Mouse (Mus musculus): Measurements from ENCODE around the gene Foxn2. TPM values are rescaled to one million over a fixed set of nuclear protein-coding genes. Genes with fewer than 3 reads are reported as not detected.
"Not testable (repeated sequence)": the region's sequence is repeated elsewhere in the genome, so short reads cannot be mapped to it uniquely, and the experiment has no call there.

Gene Foxn2
- polyA plus RNA-seq, 1 experiment from 2014 or later = 14.6 TPM

DNA sequence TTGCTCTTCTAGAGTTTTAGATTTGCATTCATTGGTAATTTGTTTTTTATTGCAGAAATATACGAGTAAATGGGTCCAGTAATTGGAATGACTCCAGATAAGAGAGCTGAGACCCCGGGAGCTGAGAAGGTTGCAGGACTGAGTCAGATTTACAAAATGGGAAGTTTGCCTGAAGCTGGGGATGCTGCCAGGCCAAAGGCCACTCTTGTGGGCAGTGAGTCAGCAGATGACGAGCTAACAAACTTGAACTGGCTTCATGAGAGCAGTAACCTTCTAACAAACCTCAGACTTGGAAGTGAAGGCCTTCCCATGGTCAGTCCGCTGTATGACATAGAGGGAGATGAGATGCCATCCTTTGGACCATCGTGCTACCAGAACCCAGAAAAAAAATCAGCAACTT, 22.1 kb downstream of the Foxn2 start:
- Histone ChIP-seq H3K9ac (ENCODE audit: low read depth, low read length) (no peak overlapping the region), H3K9me3 (ENCODE audit: control insufficient read depth, low read length) (no peaks in the 10 kb centered on the region), H3K27me3 (replicated peaks; ENCODE audit: control insufficient read depth, insufficient read depth, low read length) (no peaks in the 10 kb centered on the region), H3K27ac (ENCODE audit: low read length) (no peak overlapping the region), H3K4me3 (ENCODE audit: low read length) (no peak overlapping the region), H3K36me3 (ENCODE audit: control insufficient read depth, insufficient read depth, low read length) (no peaks in the 10 kb centered on the region; the same call in 1 of the 2 replicates), H3K4me2 (ENCODE audit: low read depth, low read length) (no peak overlapping the region), H3K4me1 (ENCODE audit: control insufficient read depth, insufficient read depth, low read length) (no peaks in the 10 kb centered on the region; the same call in 1 of the 2 replicates)
- ATAC-seq = no peak
- 71% methylated on average over 5 of the region's 5 CpGs for WGBS

DNA sequence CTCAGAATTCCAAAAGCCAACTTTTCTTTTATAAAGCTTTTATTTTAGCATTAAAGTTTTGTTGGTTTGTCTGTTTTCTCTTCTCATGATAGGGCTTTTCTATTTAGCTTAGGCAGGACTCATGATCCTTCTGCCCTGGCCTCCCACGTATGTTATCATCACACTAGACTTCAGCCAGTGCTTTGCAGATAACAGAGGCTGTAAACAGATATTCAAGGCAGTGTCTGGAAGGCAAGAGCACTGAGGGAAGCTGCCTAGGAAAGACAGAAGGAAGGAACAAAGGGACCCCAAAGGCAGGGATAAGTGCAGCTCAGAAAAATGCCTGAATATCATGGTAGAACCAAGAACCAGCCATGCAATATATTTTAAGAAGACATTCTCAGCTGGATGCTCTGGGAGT, 26.1 kb downstream of the Foxn2 start:
- peak; percentile 85 for ATAC-seq
- H3K27ac ChIP-seq (ENCODE audit: low read length) = no peak overlapping the region

DNA sequence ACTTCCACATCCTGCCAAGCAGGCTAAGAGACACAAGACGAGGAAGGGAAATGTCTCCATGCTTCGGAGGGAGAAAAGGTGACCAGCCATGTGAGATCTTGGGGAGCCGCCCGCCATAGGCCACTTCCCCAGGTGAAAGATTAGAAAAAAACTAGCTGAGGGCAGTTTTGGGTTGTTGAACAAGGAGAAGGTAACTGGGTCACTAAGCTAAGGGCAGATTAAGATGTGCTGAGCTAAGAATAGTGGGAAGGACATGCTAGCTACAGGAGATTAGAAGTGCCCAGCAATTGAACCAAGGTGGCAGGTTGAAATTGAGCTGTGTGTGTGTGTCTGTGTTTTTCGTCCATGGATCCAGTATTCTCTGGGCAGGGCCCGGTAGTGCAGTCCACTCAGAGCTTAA, 27.2 kb downstream of the Foxn2 start:
- Histone ChIP-seq H3K9me3 (ENCODE audit: control insufficient read depth, low read length) (no peaks in the 10 kb centered on the region), H3K27ac (ENCODE audit: low read length) (no peak overlapping the region), H3K27me3 (replicated peaks; ENCODE audit: control insufficient read depth, insufficient read depth, low read length) (no peaks in the 10 kb centered on the region), H3K9ac (ENCODE audit: low read depth, low read length) (no peak overlapping the region), H3K36me3 (ENCODE audit: control insufficient read depth, insufficient read depth, low read length) (peaks cover 3% of the 10 kb centered on the region; the same call in 1 of the 2 replicates), H3K4me2 (ENCODE audit: low read depth, low read length) (no peak overlapping the region), H3K4me3 (ENCODE audit: low read length) (no peak overlapping the region), H3K4me1 (ENCODE audit: control insufficient read depth, insufficient read depth, low read length) (no peaks in the 10 kb centered on the region)
- no peak for ATAC-seq
- WGBS = 92% methylated on average over 6 of the region's 6 CpGs

More for the DNA sequence above, 26.1 kb downstream of the Foxn2 start:
- H3K4me3 ChIP-seq (ENCODE audit: low read length) = no peak overlapping the region
- H3K36me3 ChIP-seq (ENCODE audit: control insufficient read depth, insufficient read depth, low read length) = peaks cover 3% of the 10 kb centered on the region; the same call in 1 of the 2 replicates
- no peak overlapping the region for H3K9ac ChIP-seq (ENCODE audit: low read depth, low read length)
- no peaks in the 10 kb centered on the region for H3K27me3 ChIP-seq (replicated peaks; ENCODE audit: control insufficient read depth, insufficient read depth, low read length)
- H3K4me2 ChIP-seq (ENCODE audit: low read depth, low read length) = no peak overlapping the region
- WGBS = 45% methylated on average over 1 of the region's 1 CpGs
- H3K4me1 ChIP-seq (ENCODE audit: control insufficient read depth, insufficient read depth, low read length) = no peaks in the 10 kb centered on the region
- no peaks in the 10 kb centered on the region for H3K9me3 ChIP-seq (ENCODE audit: control insufficient read depth, low read length)

DNA sequence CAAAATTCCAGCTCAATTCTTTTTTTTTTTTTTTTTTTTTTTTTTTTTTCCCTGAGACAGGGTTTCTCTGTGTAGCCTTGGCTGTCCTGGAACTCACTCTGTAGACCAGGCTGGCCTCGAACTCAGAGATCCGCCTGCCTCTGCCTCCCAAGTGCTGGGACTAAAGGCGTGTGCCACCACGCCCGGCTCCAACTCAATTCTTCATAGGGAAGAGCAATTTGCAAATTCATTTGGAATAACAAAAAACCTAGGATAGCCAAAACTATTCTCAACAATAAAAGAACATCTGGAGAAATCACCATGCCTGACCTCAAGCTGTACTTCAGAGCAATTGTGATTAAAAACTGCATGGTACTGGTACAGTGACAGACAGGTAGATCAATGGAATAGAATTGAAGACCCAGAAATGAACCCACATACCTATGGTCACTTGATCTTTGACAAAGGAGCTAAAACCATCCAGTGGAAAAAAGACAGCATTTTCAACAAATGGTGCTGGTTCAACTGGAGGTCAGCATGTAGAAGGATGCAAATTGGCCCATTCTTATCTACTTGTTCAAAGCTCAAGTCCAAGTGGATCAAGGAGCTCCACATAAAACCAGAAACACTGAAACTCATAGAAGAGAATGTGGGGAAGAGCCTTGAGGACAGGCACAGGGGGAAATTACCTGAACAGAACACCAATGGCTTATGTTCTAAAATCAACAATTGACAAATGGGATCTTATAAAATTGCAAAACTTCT, 28.3 kb downstream of the Foxn2 start:
- H3K4me2 ChIP-seq (ENCODE audit: low read depth, low read length); H3K4me3 ChIP-seq (ENCODE audit: low read length); ATAC-seq; H3K36me3 ChIP-seq (ENCODE audit: control insufficient read depth, insufficient read depth, low read length); H3K9ac ChIP-seq (ENCODE audit: low read depth, low read length); H3K27ac ChIP-seq (ENCODE audit: low read length); H3K27me3 ChIP-seq (replicated peaks; ENCODE audit: control insufficient read depth, insufficient read depth, low read length); H3K4me1 ChIP-seq (ENCODE audit: control insufficient read depth, insufficient read depth, low read length); H3K9me3 ChIP-seq (ENCODE audit: control insufficient read depth, low read length): not testable (repeated sequence)
- WGBS = 98% methylated on average over 5 of the region's 5 CpGs

DNA sequence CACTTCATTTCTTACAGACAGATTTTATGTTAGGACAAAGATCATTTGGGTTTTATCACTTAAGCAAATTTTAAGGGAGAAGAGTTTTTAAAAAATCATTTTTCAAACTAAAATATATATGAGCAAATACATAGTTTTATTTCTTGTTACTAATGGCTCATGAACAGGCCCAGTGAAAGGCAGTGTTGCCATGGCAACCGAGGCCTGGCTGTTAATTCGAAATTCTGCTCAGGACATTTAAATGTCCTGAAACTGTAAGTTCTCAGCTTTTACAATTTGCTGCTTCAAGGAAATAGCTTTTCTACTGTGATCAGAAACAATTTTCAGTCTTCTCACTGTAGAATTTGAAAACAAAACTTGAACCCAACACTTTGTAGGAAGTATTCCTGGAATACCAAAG, 33.3 kb downstream of the Foxn2 start:
- Histone ChIP-seq H3K9me3 (ENCODE audit: control insufficient read depth, low read length) (no peaks in the 10 kb centered on the region), H3K36me3 (ENCODE audit: control insufficient read depth, insufficient read depth, low read length) (0 out of 2 replicates have a peak, but pooled peaks cover 5% of the 10 kb centered on the region), H3K27ac (ENCODE audit: low read length) (no peak overlapping the region), H3K4me3 (ENCODE audit: low read length) (no peak overlapping the region), H3K4me1 (ENCODE audit: control insufficient read depth, insufficient read depth, low read length) (no peaks in the 10 kb centered on the region), H3K27me3 (replicated peaks; ENCODE audit: control insufficient read depth, insufficient read depth, low read length) (no peaks in the 10 kb centered on the region), H3K4me2 (ENCODE audit: low read depth, low read length) (no peak overlapping the region), H3K9ac (ENCODE audit: low read depth, low read length) (no peak overlapping the region)
- no peak for ATAC-seq
- WGBS = 62% methylated on average over 2 of the region's 2 CpGs

DNA sequence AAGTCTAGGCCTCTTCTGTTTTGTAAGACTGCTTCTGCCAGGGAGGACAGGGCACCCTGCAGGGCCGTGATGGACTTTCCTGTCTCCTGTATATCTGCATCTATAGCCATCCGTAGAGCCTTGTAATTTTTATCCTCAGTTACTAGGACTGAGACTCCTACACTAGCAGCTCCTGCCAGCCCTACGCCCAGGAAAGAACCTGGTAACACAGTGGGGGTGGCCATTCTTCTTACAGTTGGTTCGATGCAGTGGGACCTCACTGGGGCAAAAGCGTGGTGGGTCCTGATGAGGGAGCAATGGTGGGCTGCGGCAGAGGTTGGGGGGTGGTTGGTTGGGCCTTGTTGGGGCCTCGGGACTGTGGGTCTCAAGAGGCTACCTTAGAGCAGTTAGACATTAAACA, 36.7 kb downstream of the Foxn2 start:
- Histone ChIP-seq H3K9me3 (ENCODE audit: control insufficient read depth, low read length) (no peaks in the 10 kb centered on the region), H3K4me1 (ENCODE audit: control insufficient read depth, insufficient read depth, low read length) (no peaks in the 10 kb centered on the region), H3K4me2 (ENCODE audit: low read depth, low read length) (no peak overlapping the region), H3K27ac (ENCODE audit: low read length) (no peak overlapping the region), H3K9ac (ENCODE audit: low read depth, low read length) (no peak overlapping the region), H3K4me3 (ENCODE audit: low read length) (no peak overlapping the region), H3K27me3 (replicated peaks; ENCODE audit: control insufficient read depth, insufficient read depth, low read length) (no peaks in the 10 kb centered on the region), H3K36me3 (ENCODE audit: control insufficient read depth, insufficient read depth, low read length) (0 out of 2 replicates have a peak, but pooled peaks cover 2% of the 10 kb centered on the region)
- no peak for ATAC-seq
- WGBS = 95% methylated on average over 7 of the region's 7 CpGs

DNA sequence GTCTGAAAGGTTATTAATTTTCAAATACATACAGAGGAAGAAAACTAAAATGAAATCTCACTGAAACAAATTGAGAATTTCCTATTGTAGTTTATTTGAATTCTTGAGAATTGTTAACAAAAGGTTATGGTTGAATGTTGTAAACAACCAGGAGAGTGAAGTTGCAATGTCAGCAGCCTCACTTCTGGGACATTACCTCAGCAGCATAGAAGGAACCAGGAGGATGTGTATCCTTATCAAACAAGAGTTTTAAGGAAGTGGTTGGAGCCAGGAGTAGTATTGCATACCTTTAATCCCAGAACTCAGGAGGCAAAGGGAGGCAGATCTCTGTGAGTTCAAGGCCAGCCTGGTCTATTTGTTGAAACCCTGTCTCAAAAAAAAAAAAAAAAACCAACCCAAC, 37.2 kb downstream of the Foxn2 start:
- no peaks in the 10 kb centered on the region for H3K4me1 ChIP-seq (ENCODE audit: control insufficient read depth, insufficient read depth, low read length)
- no peak overlapping the region for H3K9ac ChIP-seq (ENCODE audit: low read depth, low read length)
- no peak overlapping the region for H3K4me2 ChIP-seq (ENCODE audit: low read depth, low read length)
- H3K27ac ChIP-seq (ENCODE audit: low read length) = no peak overlapping the region
- 0 out of 2 replicates have a peak, but pooled peaks cover 2% of the 10 kb centered on the region for H3K36me3 ChIP-seq (ENCODE audit: control insufficient read depth, insufficient read depth, low read length)
- no peak for ATAC-seq
- no peaks in the 10 kb centered on the region for H3K27me3 ChIP-seq (replicated peaks; ENCODE audit: control insufficient read depth, insufficient read depth, low read length)
- no peak overlapping the region for H3K4me3 ChIP-seq (ENCODE audit: low read length)
- no peaks in the 10 kb centered on the region for H3K9me3 ChIP-seq (ENCODE audit: control insufficient read depth, low read length)

DNA sequence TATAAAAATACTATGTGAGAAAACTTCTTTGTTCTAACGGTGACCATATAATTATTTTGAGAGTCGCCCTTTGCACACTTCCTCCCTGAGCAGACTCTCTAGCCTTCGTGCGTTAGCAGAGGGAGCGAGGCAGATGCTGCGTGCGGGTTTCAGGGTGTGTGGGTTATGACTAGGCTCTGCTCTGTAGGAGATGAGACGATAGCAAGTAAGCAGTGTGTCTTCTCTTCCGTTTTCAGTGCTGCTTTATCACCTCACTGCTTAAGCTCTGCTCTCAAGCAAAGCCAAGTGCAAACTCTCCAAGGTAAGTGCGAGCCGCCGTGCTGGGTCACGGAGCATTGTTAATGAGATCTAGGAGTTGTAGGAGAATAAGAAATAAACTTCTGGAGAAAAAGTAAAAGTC, 38.5 kb downstream of the Foxn2 start:
- H3K9me3 ChIP-seq (ENCODE audit: control insufficient read depth, low read length) = no peaks in the 10 kb centered on the region
- H3K36me3 ChIP-seq (ENCODE audit: control insufficient read depth, insufficient read depth, low read length) = 0 out of 2 replicates have a peak, but pooled peaks cover 2% of the 10 kb centered on the region
- ATAC-seq = no peak
- H3K4me1 ChIP-seq (ENCODE audit: control insufficient read depth, insufficient read depth, low read length) = no peaks in the 10 kb centered on the region
- no peak overlapping the region for H3K27ac ChIP-seq (ENCODE audit: low read length)
- no peak overlapping the region for H3K4me2 ChIP-seq (ENCODE audit: low read depth, low read length)
- H3K4me3 ChIP-seq (ENCODE audit: low read length) = no peak overlapping the region
- 72% methylated on average over 13 of the region's 13 CpGs for WGBS
- no peak overlapping the region for H3K9ac ChIP-seq (ENCODE audit: low read depth, low read length)
- H3K27me3 ChIP-seq (replicated peaks; ENCODE audit: control insufficient read depth, insufficient read depth, low read length) = no peaks in the 10 kb centered on the region

DNA sequence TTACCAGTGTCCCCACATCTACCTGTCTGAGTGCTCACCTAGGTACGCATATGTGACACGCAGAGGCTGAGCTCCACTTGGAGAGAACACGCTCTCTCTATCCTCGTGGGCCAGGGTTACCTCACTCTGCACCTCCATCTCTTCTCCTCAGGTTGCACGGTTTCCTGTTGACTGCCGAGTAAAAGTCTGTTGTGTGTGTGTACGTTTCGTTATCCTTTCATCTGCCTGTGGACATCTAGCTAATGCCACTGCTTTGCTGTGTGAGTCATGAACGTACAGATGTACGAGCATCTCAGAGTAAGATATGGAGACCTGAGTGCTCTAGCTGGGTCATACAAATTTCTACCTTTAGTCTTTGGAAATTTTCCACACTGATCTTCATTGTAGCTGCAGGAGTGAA, 39.9 kb downstream of the Foxn2 start:
- no peak for ATAC-seq
- H3K4me1 ChIP-seq (ENCODE audit: control insufficient read depth, insufficient read depth, low read length) = no peaks in the 10 kb centered on the region
- WGBS = 88% methylated on average over 10 of the region's 10 CpGs

DNA sequence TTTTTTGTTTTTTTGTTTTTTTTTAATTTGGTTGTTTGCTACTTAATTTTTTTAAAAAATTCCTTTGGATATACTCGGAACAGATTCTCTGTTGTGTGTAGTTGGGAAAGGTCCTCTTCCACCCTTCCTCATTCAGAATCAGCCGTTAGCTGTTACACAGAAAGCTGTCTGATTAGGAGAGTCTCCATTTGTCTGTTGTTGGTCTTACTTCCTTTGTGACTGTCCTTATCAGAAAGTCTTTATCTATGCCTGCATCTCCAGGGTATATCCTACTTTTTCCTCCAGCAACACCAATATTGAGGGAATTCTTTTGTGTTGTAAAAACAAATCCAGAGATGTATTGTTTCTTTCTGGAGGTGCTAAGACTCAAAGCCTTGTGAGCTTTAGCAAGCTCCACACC, 40.6 kb downstream of the Foxn2 start:
- no peak for ATAC-seq
- no peaks in the 10 kb centered on the region for H3K4me1 ChIP-seq (ENCODE audit: control insufficient read depth, insufficient read depth, low read length)

More for the DNA sequence above, 39.9 kb downstream of the Foxn2 start:
- H3K27me3 ChIP-seq (replicated peaks; ENCODE audit: control insufficient read depth, insufficient read depth, low read length) = no peaks in the 10 kb centered on the region
- no peak overlapping the region for H3K9ac ChIP-seq (ENCODE audit: low read depth, low read length)
- H3K36me3 ChIP-seq (ENCODE audit: control insufficient read depth, insufficient read depth, low read length) = 0 out of 2 replicates have a peak, but pooled peaks cover 2% of the 10 kb centered on the region
- no peak overlapping the region for H3K4me2 ChIP-seq (ENCODE audit: low read depth, low read length)
- no peaks in the 10 kb centered on the region for H3K9me3 ChIP-seq (ENCODE audit: control insufficient read depth, low read length)
- H3K27ac ChIP-seq (ENCODE audit: low read length) = no peak overlapping the region
- H3K4me3 ChIP-seq (ENCODE audit: low read length) = no peak overlapping the region

More for the DNA sequence above, 40.6 kb downstream of the Foxn2 start:
- 89% methylated on average over 2 of the region's 2 CpGs for WGBS
- H3K9me3 ChIP-seq (ENCODE audit: control insufficient read depth, low read length) = no peaks in the 10 kb centered on the region
- 0 out of 2 replicates have a peak, but pooled peaks cover 2% of the 10 kb centered on the region for H3K36me3 ChIP-seq (ENCODE audit: control insufficient read depth, insufficient read depth, low read length)
- no peak overlapping the region for H3K4me2 ChIP-seq (ENCODE audit: low read depth, low read length)
- no peak overlapping the region for H3K4me3 ChIP-seq (ENCODE audit: low read length)
- H3K9ac ChIP-seq (ENCODE audit: low read depth, low read length) = no peak overlapping the region
- no peak overlapping the region for H3K27ac ChIP-seq (ENCODE audit: low read length)
- no peaks in the 10 kb centered on the region for H3K27me3 ChIP-seq (replicated peaks; ENCODE audit: control insufficient read depth, insufficient read depth, low read length)
